Mouse (Mus musculus) adrenal gland, postnatal 25 days (tissue): ENCODE data around the gene Cyp19a1. TPM values are rescaled to one million over a fixed set of nuclear protein-coding genes. Genes with fewer than 3 reads are reported as not detected.

Experiments
- DNase-seq: peaks from one replicate; pipeline ENCODE4 v3.0.0; 2021; ENCODE audit warnings: mixed read lengths
- total RNA-seq: library from RNA; stranded (reverse); gene quantifications from 2 replicates; pipeline ENCODE4 v1.2.3, GENCODE M21; 2021

The Cyp19a1 gene
- total RNA-seq, 1 experiment from 2014 or later: not detected

DNA sequence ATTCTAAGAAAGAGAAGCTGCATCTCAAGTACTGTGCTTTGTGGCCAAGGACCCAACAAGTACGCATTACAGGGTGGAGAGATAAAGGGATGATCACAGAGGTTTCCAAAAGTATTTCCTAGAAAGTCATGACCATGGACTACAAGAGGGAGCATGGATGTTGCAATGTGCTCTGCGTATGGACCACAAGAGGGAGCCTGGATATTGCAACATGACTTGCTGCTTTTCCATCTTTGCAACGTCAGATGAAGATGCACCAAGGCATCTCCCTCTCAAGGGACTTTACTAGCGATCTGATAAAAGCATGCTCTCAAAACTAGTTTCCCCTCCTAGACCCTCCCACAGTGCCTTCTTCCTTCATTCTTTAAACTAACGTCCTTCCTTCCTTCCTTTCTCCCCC, 98.4 kb downstream of the Cyp19a1 start:
- DNase-seq: no peak

DNA sequence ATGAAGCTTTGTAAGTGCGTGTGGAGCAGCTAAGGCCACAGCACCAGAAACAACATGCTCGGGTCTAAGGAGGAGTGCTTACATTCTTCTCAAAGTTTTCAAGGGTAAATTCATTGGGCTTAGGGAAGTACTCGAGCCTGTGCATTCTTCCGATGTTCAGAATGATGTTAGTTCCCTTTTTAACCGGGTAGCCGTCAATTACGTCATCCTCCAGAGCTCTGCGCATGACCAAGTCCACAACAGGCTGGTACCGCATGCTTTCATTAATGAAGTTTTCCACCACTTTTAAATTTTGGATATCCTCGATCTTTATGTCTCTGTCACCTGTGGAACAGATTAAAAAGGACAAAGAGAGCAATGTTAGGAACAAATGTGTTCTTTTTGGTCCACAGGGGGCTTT, 99.5 kb downstream of the Cyp19a1 start:
- DNase-seq: no peak

DNA sequence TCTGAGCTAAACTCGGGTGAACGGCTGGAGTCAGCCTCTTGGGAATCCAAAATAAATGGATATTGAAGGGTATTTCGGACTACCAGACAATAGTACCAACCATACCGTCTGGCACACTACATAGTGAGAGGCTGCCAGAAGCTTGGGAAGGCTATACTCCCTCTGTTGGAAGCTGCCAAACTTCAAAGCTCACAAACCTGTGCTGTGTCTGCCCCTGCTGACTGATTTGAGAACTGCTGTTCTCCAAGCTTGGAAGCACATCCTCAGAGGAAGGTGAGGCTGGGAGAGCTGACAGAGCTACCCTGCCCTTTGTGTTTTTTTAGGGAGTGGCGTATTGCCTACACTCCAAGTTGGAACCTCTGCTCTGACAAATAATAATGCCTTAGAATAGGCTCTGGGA, 104.8 kb downstream of the Cyp19a1 start:
- DNase-seq: no peak

DNA sequence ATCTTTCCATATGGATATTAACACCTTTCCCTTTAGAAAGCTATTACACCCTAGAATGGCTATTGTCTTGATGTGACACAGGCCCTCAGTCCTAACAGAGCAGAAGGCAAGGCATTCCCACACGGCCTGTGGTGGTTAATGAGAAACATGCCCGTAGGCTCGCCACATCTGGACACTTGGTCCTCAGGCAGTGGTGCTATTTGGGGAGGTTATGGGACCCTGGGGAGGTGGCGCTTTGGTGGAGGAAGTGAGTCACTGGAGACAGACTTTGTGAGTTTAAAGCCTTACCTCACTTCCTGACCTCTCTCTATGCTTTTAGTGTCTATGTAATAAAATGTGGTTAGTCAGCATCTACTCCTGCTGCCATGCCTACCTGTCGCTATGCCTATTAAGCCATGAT, 114.2 kb downstream of the Cyp19a1 start:
- no peak for DNase-seq

DNA sequence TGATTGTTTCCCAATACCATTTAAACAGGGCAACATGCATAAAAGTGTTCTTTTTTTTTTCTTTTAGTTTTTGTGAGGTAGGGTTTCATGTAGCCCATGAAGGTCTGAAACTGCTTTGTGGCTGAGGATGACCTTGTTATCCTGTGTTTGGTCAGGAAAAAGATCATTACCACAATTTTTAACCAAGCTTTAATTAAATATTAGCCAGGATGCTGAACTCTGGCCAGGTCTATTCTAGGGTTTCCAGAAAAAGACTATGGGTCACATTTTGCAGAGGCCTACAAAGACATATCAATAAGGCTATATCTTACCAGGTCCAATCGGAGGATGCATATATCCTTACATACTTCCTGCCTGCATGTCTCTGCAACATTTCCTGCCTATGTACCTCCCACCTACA, 128.7 kb downstream of the Cyp19a1 start:
- DNase-seq: no peak

Other genes with a start within 250 kb of the Cyp19a1 start
- 0.15 TPM in 1 of 2 replicates, not detected in the other for gene Tnfaip8l3, start 199.7 kb downstream of the Cyp19a1 start, total RNA-seq
- 4.7 and 5.4 TPM in 2 replicates for gene Gldn, start 18.4 kb upstream of the Cyp19a1 start, total RNA-seq
- gene Dmxl2, start 233.5 kb upstream of the Cyp19a1 start, total RNA-seq: 18.3 and 19.1 TPM in 2 replicates